Mouse (Mus musculus) neural tube, embryonic 11.5 days (tissue): ENCODE measurements around the gene Arf3. TPM values are rescaled to one million over a fixed set of nuclear protein-coding genes. Genes with fewer than 3 reads are reported as not detected.

ENCODE experiments used
- ATAC-seq: fragments of 200-750 bp; cut with Nextera tagmentation; 2 replicates; pipeline ENCODE4 v1.8.0; 2017; ENCODE audit warnings: moderate number of reproducible peaks, mild to moderate bottlenecking, moderate TSS enrichment, moderate library complexity; ENCODE audit not compliant: insufficient read depth, low FRiP score, low TSS enrichment
- DNase-seq: peaks from one replicate; pipeline ENCODE4 v3.0.0-alpha.2; 2015; ENCODE audit warnings: low spot score
- H3K27ac ChIP-seq: fragments of 300-500 bp; sonication (generic); 2 replicates; pipeline ENCODE4 v1.5.1; 2014; ENCODE audit warnings: low read depth, mild to moderate bottlenecking, low read length
- H3K27me3 ChIP-seq: fragments of 300-500 bp; sonication (generic); 2 replicates; pipeline ENCODE4 v1.6.1; 2014; ENCODE audit warnings: mild to moderate bottlenecking, low read length, mixed read lengths; ENCODE audit not compliant: control insufficient read depth, insufficient read depth
- H3K36me3 ChIP-seq: fragments of 300-500 bp; sonication (generic); 2 replicates; pipeline ENCODE4 v1.6.1; 2014; ENCODE audit warnings: mild to moderate bottlenecking, low read length, moderate library complexity, mixed read lengths; ENCODE audit not compliant: control insufficient read depth, insufficient read depth
- H3K4me1 ChIP-seq: fragments of 300-500 bp; sonication (generic); 2 replicates; pipeline ENCODE4 v1.6.1; 2014; ENCODE audit warnings: low read length, mixed read lengths; ENCODE audit not compliant: control insufficient read depth, insufficient read depth
- H3K4me2 ChIP-seq: fragments of 300-500 bp; sonication (generic); 2 replicates; pipeline ENCODE4 v1.6.1; 2014; ENCODE audit warnings: low read depth, mild to moderate bottlenecking, moderate library complexity
- H3K4me3 ChIP-seq: fragments of 300-500 bp; sonication (generic); 2 replicates; pipeline ENCODE4 v1.5.1; 2014; ENCODE audit warnings: low read depth, low read length
- H3K9ac ChIP-seq: fragments of 300-500 bp; sonication (generic); 2 replicates; pipeline ENCODE4 v1.6.1; 2014; ENCODE audit warnings: mild to moderate bottlenecking, low read length
- H3K9me3 ChIP-seq: fragments of 300-500 bp; sonication (generic); 2 replicates; pipeline ENCODE4 v1.6.1; 2016; ENCODE audit warnings: low read length; ENCODE audit not compliant: control insufficient read depth
- WGBS: fragments of 180-500 bp; shearing (Covaris S2); extraction: QIAGEN DNeasy Blood & Tissue Kit; methylation state at CpG from one replicate; pipeline ENCODE4 v1.1.7; 2014; 5-methylcytosine and 5-hydroxymethylcytosine counted together
- polyA plus RNA-seq: library from polyadenylated mRNA; unstranded; fragments of >200 nt; fragmentation: Nextera tagmentation; extraction: Ambion mirVana; gene quantifications from 2 replicates; pipeline ENCODE4 v1.2.1, GENCODE M21; 2014

Gene Arf3
- polyA plus RNA-seq, 1 experiment from 2014 or later = 44.0 TPM

DNA sequence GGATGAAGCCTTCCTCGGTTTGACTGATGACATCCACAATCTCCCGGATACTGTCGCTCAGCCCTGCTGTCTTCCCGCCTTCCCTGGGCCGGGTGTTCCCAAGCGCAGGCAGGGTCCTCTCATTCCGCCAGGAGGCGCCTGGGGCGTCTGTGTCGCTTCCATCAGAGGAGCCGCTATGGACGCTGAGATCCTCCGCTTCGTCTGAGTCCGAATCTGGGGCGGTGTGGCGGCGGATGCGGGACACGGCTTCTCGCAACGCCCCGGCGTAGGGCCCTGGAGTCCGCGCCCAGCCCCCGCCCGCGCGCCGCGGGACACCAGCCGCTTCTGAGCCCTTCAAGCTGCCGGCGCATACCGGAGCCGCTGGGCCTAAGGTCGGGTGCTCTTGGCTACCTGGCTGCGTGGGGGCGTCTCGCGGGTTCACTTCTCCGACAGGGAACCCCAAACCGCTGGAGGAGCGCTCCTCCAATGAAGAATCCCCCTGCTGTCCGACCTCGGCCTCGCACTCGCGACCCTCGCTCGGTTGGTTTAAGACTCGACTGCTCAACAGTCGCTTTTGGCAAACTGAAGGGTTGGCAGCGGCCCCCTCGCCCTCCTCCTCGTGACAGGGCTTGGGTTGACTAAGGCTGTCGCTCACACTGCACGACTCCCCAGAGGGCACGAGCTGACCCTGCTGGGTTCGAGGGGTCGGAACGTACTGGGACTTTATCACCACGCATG lies 42.5 kb upstream of the Arf3 start:
- peaks cover 94% of the 10 kb centered on the region for H3K27me3 ChIP-seq
- H3K9me3 ChIP-seq = no peaks in the 10 kb centered on the region
- ATAC-seq = peak; percentile 46; the same call in 1 of the 2 replicates
- DNase-seq = peak; percentile 86
- H3K27ac ChIP-seq = no peak overlapping the region
- H3K4me1 ChIP-seq = peaks cover 30% of the 10 kb centered on the region
- H3K36me3 ChIP-seq = no peaks in the 10 kb centered on the region
- under 1% methylated on average over 64 of the region's 64 CpGs for WGBS
- H3K9ac ChIP-seq = peak overlapping the region; percentile 60
- peak overlapping the region; percentile 40 for H3K4me3 ChIP-seq
- peak overlapping the region; percentile 79 for H3K4me2 ChIP-seq

DNA sequence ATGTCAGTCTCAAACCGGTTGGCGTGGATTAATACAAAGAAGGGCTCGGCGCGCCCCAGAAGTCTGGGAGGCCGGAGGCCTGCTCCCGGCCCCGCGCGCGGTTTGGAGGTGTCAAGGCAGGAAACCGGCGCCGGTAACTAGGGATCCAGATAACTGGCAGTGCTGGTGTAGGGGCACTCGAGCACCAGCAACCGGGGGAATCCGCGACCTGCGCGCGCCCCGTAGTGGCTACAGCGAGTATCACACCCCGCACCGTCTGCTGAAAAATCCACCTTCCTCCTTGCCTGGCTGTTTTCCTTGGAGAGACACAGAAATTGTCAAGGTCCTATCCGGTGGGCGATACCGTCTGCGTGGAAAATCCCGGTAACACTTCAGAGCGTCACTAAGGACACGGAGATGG lies 41.0 kb upstream of the Arf3 start:
- peak; percentile 88 for DNase-seq
- H3K27ac ChIP-seq = no peak overlapping the region
- WGBS = 1% methylated on average over 32 of the region's 32 CpGs
- peak overlapping the region; percentile 10; the same call in 1 of the 2 replicates for H3K4me3 ChIP-seq
- H3K27me3 ChIP-seq = peaks cover 96% of the 10 kb centered on the region
- H3K36me3 ChIP-seq = no peaks in the 10 kb centered on the region
- peaks cover 32% of the 10 kb centered on the region for H3K4me1 ChIP-seq
- H3K9ac ChIP-seq = no peak overlapping the region; the same call in 1 of the 2 replicates
- no peak overlapping the region for H3K4me2 ChIP-seq
- no peak for ATAC-seq
- H3K9me3 ChIP-seq = no peaks in the 10 kb centered on the region

DNA sequence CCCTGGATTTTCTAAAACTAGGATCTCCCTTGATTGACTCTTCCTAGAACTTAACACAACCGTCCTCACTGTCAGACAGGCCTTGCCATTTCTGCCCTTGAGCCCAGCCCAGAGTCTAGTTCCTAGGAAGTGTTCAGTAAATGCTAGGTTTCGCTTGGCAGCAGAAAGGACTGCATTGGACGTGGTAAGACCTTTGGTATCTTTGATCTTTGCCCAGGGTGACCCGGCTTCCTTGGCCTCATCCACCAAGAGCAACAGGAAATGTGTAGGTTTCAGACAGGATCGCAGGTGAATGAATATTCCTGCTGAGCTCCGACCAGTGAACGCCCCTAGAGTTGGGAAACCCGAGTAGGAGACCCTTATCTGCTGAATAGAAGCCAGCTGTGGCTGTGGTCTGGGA lies 39.9 kb upstream of the Arf3 start:
- no peak overlapping the region for H3K4me3 ChIP-seq
- H3K9ac ChIP-seq = no peak overlapping the region
- H3K27ac ChIP-seq = no peak overlapping the region
- 5% methylated on average over 8 of the region's 8 CpGs for WGBS
- no peak for ATAC-seq
- no peaks in the 10 kb centered on the region for H3K9me3 ChIP-seq
- no peaks in the 10 kb centered on the region for H3K36me3 ChIP-seq
- DNase-seq = peak; percentile 10
- peaks cover 37% of the 10 kb centered on the region for H3K4me1 ChIP-seq
- H3K4me2 ChIP-seq = no peak overlapping the region
- H3K27me3 ChIP-seq = peaks cover 94% of the 10 kb centered on the region

DNA sequence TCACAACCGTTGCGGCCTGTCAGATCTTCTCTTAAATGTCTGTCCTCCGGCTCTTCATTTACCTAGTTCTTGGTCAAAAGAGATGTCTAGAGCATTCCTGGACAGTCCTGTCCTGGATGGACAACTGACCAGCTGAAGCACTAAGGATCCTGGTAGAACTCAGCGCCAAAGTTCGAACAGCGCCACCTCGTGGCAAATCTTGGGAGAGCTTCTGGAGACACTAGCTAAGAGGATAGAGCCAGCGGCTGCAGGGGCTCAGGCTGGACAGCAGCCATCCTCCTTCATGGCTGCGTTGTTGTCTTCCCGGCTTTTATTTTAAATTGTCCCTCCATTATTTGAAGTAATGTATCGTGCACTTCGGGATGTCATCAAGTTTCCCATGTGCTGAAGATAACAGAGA lies 36.4 kb upstream of the Arf3 start:
- Histone ChIP-seq H3K9me3 (no peaks in the 10 kb centered on the region), H3K9ac (no peak overlapping the region), H3K27ac (no peak overlapping the region), H3K27me3 (peaks cover 92% of the 10 kb centered on the region), H3K4me3 (no peak overlapping the region), H3K36me3 (no peaks in the 10 kb centered on the region), H3K4me1 (peaks cover 26% of the 10 kb centered on the region), H3K4me2 (no peak overlapping the region)
- peak; percentile 90 for DNase-seq
- ATAC-seq = no peak
- 9% methylated on average over 12 of the region's 12 CpGs for WGBS

DNA sequence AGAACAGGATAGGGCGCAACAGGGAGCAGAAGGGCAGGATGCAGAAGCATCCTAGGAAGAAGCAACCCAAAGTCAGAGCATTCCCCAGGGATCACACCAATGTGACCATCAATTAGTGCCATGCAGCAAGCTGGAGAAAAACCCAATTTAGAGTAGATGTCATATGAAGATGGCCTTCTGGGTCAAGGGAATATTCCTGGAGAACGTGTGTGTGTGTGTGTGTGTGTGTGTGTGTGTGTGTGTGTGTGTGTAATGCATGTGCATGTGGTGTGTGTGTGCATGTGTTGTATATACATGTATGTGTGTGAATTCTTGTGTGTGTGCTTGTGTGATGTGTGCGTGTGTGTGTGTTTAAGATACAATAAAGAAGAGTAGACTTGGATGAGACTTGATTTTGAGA lies 35.9 kb upstream of the Arf3 start:
- Histone ChIP-seq H3K4me1 (peaks cover 21% of the 10 kb centered on the region), H3K9ac (no peak overlapping the region), H3K9me3 (no peaks in the 10 kb centered on the region), H3K27me3 (peaks cover 93% of the 10 kb centered on the region), H3K36me3 (no peaks in the 10 kb centered on the region), H3K4me3 (no peak overlapping the region), H3K27ac (no peak overlapping the region), H3K4me2 (no peak overlapping the region)
- no peak for DNase-seq
- ATAC-seq = no peak
- WGBS = 42% methylated on average over 3 of the region's 3 CpGs

DNA sequence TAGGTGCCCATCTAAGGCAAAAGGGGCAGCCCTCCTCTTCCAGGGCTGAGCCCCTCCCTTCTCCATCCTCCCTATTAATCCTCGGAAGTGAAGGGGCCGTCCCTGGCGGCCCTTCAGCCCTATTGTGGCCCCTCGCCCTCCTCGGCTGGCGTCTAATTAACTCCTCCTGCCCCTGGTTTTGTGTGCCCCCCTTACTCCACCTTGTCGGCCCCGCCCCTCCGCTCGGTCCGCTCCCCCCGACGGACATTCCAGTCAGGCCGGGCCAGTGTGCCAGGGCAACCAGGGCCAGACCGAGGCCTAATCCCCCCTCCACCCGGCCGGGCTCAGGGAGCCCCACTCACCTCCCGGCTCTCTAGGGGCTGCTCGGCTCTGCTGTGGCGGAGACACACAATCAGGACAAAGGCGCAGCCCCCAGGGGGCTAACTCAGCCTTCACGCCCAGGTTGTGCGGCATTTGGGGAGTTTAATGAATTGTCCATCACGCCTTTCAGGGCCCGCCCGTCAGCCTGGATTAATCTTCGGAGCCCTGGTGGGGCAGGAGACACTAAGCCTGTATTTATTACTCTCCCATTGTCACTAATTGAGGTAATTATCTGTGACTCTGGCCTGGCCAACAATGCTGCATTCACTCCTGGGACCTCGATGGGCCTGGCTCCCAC lies 35.0 kb upstream of the Arf3 start:
- DNase-seq = peak; percentile 94

DNA sequence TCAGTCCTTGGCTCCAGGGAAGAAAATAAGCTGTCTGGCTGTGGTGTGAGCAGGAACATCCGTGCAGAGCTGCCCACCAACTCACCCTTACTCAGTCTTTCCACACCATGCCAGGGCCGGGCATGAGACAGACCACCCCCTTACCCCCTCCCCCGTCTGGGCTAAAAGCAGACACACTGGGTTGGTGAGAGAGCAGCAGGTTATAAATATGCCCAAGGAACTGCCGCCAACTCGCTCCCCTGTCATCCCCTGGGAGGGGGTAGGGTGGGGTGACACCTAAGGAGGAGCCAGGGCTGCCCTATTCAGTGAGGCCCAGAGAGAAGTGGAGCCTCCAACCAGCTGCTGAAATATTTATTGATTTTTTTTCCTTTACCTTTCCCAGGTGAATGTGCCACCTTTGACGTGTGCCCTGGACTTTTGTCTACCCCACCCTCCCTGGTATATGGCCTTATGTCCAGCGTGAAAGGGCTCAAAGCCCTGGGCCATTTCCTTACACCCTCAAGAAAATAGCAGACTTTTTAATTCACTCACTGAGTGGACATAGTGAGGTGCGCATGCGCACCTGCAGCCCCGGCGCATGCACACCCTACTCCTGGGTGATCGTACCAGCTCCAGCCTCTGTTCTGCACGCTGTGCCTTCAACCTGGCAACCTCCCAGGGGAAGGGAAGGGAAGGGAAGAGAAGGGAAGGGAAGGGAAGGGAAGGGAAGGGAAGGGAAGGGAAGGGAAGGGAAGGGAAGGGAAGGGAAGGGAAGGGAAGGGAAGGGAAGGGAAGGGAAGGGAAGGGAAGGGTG lies 34.0 kb upstream of the Arf3 start:
- no peak for ATAC-seq
- H3K9me3 ChIP-seq = no peaks in the 10 kb centered on the region
- H3K36me3 ChIP-seq = no peaks in the 10 kb centered on the region
- H3K4me3 ChIP-seq = no peak overlapping the region
- H3K9ac ChIP-seq = peak overlapping the region; percentile 18; the same call in 1 of the 2 replicates
- peak; percentile 57 for DNase-seq
- H3K4me1 ChIP-seq = peaks cover 29% of the 10 kb centered on the region
- H3K4me2 ChIP-seq = no peak overlapping the region; the same call in 1 of the 2 replicates
- H3K27ac ChIP-seq = no peak overlapping the region
- WGBS = 4% methylated on average over 12 of the region's 13 CpGs
- peaks cover 93% of the 10 kb centered on the region for H3K27me3 ChIP-seq

More for the DNA sequence above, 35.0 kb upstream of the Arf3 start:
- WGBS = 2% methylated on average over 28 of the region's 28 CpGs
- Histone ChIP-seq H3K27ac (0 out of 2 replicates have a peak overlapping the region, but pooled peaks have one; percentile 44), H3K4me2 (peak overlapping the region; percentile 19; the same call in 1 of the 2 replicates), H3K9me3 (no peaks in the 10 kb centered on the region), H3K4me1 (peaks cover 26% of the 10 kb centered on the region), H3K4me3 (no peak overlapping the region), H3K27me3 (peaks cover 93% of the 10 kb centered on the region), H3K9ac (no peak overlapping the region), H3K36me3 (no peaks in the 10 kb centered on the region)
- peak; percentile 96 for ATAC-seq

DNA sequence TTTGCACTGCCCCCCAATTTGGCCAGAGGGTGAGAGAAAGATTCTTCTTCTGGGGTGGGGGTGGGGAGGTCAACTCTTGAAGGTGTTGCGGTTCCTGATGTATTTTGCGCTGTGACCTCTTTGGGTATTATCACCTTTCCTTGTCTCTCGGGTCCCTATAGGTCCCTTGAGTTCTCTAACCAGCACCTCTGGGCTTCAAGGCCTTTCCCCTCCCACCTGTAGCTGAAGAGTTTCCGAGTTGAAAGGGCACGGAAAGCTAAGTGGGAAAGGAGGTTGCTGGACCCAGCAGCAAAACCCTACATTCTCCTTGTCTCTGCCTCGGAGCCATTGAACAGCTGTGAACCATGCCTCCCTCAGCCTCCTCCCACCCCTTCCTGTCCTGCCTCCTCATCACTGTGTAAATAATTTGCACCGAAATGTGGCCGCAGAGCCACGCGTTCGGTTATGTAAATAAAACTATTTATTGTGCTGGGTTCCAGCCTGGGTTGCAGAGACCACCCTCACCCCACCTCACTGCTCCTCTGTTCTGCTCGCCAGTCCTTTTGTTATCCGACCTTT lies 30.2 kb upstream of the Arf3 start:
- peaks cover 96% of the 10 kb centered on the region for H3K27me3 ChIP-seq
- H3K9ac ChIP-seq = no peak overlapping the region
- peaks cover 30% of the 10 kb centered on the region for H3K4me1 ChIP-seq
- peak; percentile 28 for DNase-seq
- H3K4me3 ChIP-seq = peak overlapping the region; percentile 23
- no peak overlapping the region for H3K27ac ChIP-seq
- H3K36me3 ChIP-seq = no peaks in the 10 kb centered on the region; the same call in 1 of the 2 replicates
- peak overlapping the region; percentile 31 for H3K4me2 ChIP-seq
- ATAC-seq = no peak
- WGBS = 4% methylated on average over 13 of the region's 13 CpGs
- no peaks in the 10 kb centered on the region for H3K9me3 ChIP-seq
